Mouse (Mus musculus): ENCODE data around the gene Tns1. TPM values are rescaled to one million over a fixed set of nuclear protein-coding genes. Genes with fewer than 3 reads are reported as not detected.

The Tns1 gene
- polyA plus RNA-seq, 1 experiment from 2014 or later: 28.8 TPM

DNA sequence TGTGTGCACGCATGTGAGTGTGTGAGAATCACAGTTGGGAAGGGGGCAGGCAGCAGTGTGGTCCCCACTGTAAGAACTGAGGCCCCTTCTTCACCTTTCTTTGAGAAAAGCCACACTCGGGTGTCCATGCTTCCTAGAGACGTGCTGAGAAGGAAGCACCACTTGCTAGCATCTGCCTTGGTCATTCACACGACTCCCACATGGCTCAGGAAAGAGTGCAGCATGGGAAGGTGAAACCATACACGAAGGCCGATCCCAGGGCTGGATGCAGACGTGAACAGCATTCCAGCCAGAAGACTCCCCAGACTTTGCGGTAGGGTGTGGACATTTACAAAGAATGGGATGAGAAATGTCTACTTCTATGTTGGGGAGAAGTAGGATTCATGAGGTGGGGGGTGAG is 212.3 kb downstream of the Tns1 start:
- Histone ChIP-seq H3K9me3 (ENCODE audit: control insufficient read depth, low read length) (no peaks in the 10 kb centered on the region), H3K4me2 (replicated peaks; ENCODE audit: low read depth) (no peak overlapping the region), H3K27me3 (ENCODE audit: control insufficient read depth, insufficient read depth, low read length) (no peaks in the 10 kb centered on the region), H3K4me3 (ENCODE audit: low read depth, low read length) (no peak overlapping the region), H3K4me1 (replicated peaks; ENCODE audit: control insufficient read depth, insufficient read depth) (no peaks in the 10 kb centered on the region), H3K27ac (replicated peaks) (no peak overlapping the region), H3K9ac (ENCODE audit: low read length) (no peak overlapping the region), H3K36me3 (ENCODE audit: control insufficient read depth, insufficient read depth, low read length) (peaks cover 15% of the 10 kb centered on the region; the same call in 1 of the 2 replicates)
- WGBS: 69% methylated on average over 8 of the region's 8 CpGs
- ATAC-seq (ENCODE audit: low FRiP score, low TSS enrichment) (no peak), DNase-seq (ENCODE audit: low spot score) (no peak)
- TF ChIP-seq EP300 (optimal IDR thresholded peaks at IDR 0.05) (no peak), CTCF (IDR thresholded peaks at IDR 0.05; ENCODE audit: low read depth) (no peak)

DNA sequence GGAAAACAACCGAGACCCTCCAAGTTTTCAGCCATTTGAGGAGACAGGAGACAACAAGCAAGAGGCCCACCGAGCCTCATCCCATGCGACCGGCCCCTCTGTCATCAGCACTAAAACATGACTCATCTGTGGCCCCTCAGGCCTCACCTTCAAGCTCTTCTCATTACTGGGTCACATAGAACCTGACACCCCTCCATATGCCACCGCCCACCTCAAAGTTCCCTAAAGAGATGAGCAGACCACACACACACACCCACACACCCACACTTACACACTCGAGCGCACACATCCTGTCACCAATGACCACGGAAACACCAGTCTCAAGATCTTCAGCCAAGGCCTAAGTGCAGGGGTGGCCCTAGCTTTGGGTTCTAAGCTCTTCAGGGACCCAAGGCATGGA is 213.5 kb downstream of the Tns1 start:
- no peaks in the 10 kb centered on the region for H3K27me3 ChIP-seq (ENCODE audit: control insufficient read depth, insufficient read depth, low read length)
- DNase-seq (ENCODE audit: low spot score): no peak
- H3K9me3 ChIP-seq (ENCODE audit: control insufficient read depth, low read length): no peaks in the 10 kb centered on the region
- WGBS: 82% methylated on average over 8 of the region's 8 CpGs
- H3K36me3 ChIP-seq (ENCODE audit: control insufficient read depth, insufficient read depth, low read length): peaks cover 7% of the 10 kb centered on the region; the same call in 1 of the 2 replicates
- no peak for ATAC-seq (ENCODE audit: low FRiP score, low TSS enrichment)
- no peak overlapping the region for H3K4me3 ChIP-seq (ENCODE audit: low read depth, low read length)
- no peak overlapping the region for H3K27ac ChIP-seq (replicated peaks)
- TF ChIP-seq EP300 (optimal IDR thresholded peaks at IDR 0.05) (no peak), CTCF (IDR thresholded peaks at IDR 0.05; ENCODE audit: low read depth) (no peak)
- H3K4me2 ChIP-seq (replicated peaks; ENCODE audit: low read depth): no peak overlapping the region
- H3K9ac ChIP-seq (ENCODE audit: low read length): no peak overlapping the region
- no peaks in the 10 kb centered on the region for H3K4me1 ChIP-seq (replicated peaks; ENCODE audit: control insufficient read depth, insufficient read depth)

DNA sequence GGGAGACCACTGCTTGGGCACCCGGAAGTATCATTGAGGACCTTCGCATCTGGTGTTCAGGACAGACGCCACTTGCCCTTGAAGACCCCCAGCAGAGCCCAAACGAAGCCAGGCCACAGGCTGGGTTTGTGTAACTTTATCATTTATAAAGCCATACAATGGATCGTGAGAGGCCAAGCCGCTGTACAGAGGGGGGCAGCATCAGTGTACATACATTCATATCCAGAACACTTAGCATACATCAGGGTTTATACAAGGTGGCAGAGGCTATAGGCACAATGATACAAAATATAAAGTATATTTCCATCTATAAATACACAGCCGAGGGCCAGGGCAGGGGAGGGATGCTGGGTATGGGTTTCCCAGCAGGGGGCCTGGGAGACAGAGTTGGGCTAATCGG is 214.1 kb downstream of the Tns1 start:
- 0 out of 2 replicates have a peak, but pooled peaks cover 5% of the 10 kb centered on the region for H3K36me3 ChIP-seq (ENCODE audit: control insufficient read depth, insufficient read depth, low read length)
- no peaks in the 10 kb centered on the region for H3K27me3 ChIP-seq (ENCODE audit: control insufficient read depth, insufficient read depth, low read length)
- no peak for ATAC-seq (ENCODE audit: low FRiP score, low TSS enrichment)
- no peaks in the 10 kb centered on the region for H3K4me1 ChIP-seq (replicated peaks; ENCODE audit: control insufficient read depth, insufficient read depth)
- WGBS: 75% methylated on average over 8 of the region's 8 CpGs
- H3K9ac ChIP-seq (ENCODE audit: low read length): no peak overlapping the region
- H3K27ac ChIP-seq (replicated peaks): no peak overlapping the region
- no peak overlapping the region for H3K4me3 ChIP-seq (ENCODE audit: low read depth, low read length)
- H3K9me3 ChIP-seq (ENCODE audit: control insufficient read depth, low read length): no peaks in the 10 kb centered on the region
- no peak overlapping the region for H3K4me2 ChIP-seq (replicated peaks; ENCODE audit: low read depth)
- no peak for DNase-seq (ENCODE audit: low spot score)
- TF ChIP-seq EP300 (optimal IDR thresholded peaks at IDR 0.05) (no peak), CTCF (IDR thresholded peaks at IDR 0.05; ENCODE audit: low read depth) (0 out of 2 replicates have a peak, but pooled peaks have one; percentile 4)

DNA sequence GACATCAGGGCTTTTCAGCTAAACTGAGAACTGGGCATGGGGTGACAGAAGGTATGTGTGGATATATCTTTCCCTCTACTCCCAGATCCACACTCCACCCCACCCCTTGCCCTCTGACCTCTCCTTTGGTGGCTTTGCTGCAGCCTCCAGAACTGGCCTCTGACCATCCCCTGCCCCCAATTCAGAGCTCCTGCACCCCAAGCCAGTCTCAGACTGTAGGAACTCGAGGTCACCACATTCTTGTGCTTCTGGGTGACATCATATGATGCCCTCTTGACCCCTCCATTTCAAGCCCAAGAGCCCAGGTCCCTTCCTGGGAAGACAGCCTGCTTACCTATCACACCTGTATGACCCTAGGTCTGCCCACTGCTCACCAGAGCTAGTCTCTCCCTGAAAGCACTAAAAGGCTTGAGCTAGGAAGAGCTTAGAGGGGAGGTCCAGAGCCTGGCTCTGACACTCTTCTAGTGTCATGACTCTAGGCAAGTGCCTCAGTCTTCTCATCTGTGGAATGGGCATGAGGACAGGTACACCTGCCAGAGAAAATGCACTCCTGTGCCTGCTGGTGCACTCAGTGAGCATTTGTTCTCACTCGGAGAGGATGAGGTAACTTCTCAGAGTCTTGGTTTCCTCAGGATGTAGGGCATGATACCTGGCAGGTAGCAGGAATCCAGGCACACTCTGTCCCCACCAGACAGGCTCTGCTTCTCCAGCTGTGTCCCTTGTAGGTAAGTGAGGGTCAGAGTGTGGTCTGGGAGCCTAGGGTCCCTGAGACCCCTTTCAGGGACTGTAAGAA is 214.9 kb downstream of the Tns1 start:
- DNase-seq (ENCODE audit: low spot score) (no peak), ATAC-seq (ENCODE audit: low FRiP score, low TSS enrichment) (no peak)
- H3K36me3 ChIP-seq (ENCODE audit: control insufficient read depth, insufficient read depth, low read length): 0 out of 2 replicates have a peak, but pooled peaks cover 5% of the 10 kb centered on the region
- H3K9me3 ChIP-seq (ENCODE audit: control insufficient read depth, low read length): no peaks in the 10 kb centered on the region
- no peaks in the 10 kb centered on the region for H3K27me3 ChIP-seq (ENCODE audit: control insufficient read depth, insufficient read depth, low read length)
- H3K4me2 ChIP-seq (replicated peaks; ENCODE audit: low read depth): no peak overlapping the region
- H3K27ac ChIP-seq (replicated peaks): no peak overlapping the region
- H3K9ac ChIP-seq (ENCODE audit: low read length): no peak overlapping the region
- H3K4me1 ChIP-seq (replicated peaks; ENCODE audit: control insufficient read depth, insufficient read depth): no peaks in the 10 kb centered on the region
- no peak for TF ChIP-seq EP300 (optimal IDR thresholded peaks at IDR 0.05)
- TF ChIP-seq CTCF (IDR thresholded peaks at IDR 0.05; ENCODE audit: low read depth): no peak
- WGBS: 86% methylated on average over 2 of the region's 2 CpGs
- no peak overlapping the region for H3K4me3 ChIP-seq (ENCODE audit: low read depth, low read length)

DNA sequence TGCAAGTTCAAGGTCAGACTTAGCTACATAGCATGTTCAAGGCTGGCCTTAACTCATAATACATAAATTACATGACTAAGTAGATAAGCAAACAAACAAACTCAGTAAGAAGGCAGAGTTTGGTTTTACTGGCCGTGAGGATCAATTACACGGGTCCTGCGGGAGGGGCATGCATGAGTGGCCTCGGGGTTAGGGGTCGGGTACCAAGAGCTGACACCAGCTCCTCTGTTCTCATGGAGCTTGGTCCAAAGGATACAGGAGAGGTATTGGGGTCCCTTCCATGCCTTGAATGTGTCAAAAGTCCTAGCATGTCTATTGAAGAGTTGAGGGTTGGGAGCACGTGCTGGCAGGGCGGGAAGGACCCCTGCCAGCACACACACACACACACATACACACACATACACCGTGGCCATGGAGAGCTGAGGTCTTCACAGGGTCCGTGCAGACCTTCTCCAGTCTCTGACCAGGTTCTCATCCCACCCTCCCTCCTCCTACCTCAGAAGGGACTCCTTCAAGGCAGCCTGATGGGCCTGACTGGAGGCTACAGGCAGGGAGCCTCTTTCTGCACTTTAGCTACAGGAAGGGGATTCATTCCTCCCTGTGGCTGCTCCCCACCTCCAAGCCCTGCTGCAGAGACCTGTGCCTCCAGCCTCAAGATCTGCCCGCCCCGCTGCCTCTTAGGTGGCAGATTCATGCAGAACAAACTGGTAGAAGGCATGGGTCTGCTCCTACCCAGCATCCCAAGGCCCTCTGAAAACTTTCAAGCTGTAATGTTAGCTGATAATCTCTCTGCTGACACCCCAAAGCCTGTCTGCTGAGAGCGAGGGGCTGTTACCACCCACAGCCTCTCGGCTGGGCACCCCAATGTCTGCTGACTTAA is 215.9 kb downstream of the Tns1 start:
- Histone ChIP-seq H3K9ac (ENCODE audit: low read length) (no peak overlapping the region), H3K27ac (replicated peaks) (no peak overlapping the region), H3K36me3 (ENCODE audit: control insufficient read depth, insufficient read depth, low read length) (0 out of 2 replicates have a peak, but pooled peaks cover 3% of the 10 kb centered on the region), H3K27me3 (ENCODE audit: control insufficient read depth, insufficient read depth, low read length) (no peaks in the 10 kb centered on the region), H3K9me3 (ENCODE audit: control insufficient read depth, low read length) (no peaks in the 10 kb centered on the region), H3K4me3 (ENCODE audit: low read depth, low read length) (no peak overlapping the region), H3K4me2 (replicated peaks; ENCODE audit: low read depth) (no peak overlapping the region), H3K4me1 (replicated peaks; ENCODE audit: control insufficient read depth, insufficient read depth) (no peaks in the 10 kb centered on the region)
- no peak for ATAC-seq (ENCODE audit: low FRiP score, low TSS enrichment)
- WGBS: 79% methylated on average over 13 of the region's 13 CpGs
- DNase-seq (ENCODE audit: low spot score): no peak
- TF ChIP-seq EP300 (optimal IDR thresholded peaks at IDR 0.05) (no peak), CTCF (IDR thresholded peaks at IDR 0.05; ENCODE audit: low read depth) (no peak)
